Mouse (Mus musculus) limb, embryonic 12.5 days (tissue): ENCODE measurements around the gene Mgat5b. TPM values are rescaled to one million over a fixed set of nuclear protein-coding genes. Genes with fewer than 3 reads are reported as not detected.
"Not testable (repeated sequence)": the region's sequence is repeated elsewhere in the genome, so short reads cannot be mapped to it uniquely, and the experiment has no call there.

Source experiments
- ATAC-seq: fragments of 200-750 bp; cut with Nextera tagmentation; 2 replicates; pipeline ENCODE4 v1.8.0; 2017; ENCODE audit warnings: low read depth, moderate TSS enrichment; ENCODE audit not compliant: insufficient number of reproducible peaks, insufficient read depth, low FRiP score, low TSS enrichment
- H3K27ac ChIP-seq: fragments of 300-500 bp; sonication (generic); 2 replicates; pipeline ENCODE4 v1.5.1; 2016; ENCODE audit warnings: mild to moderate bottlenecking, moderate library complexity
- H3K27me3 ChIP-seq: fragments of 300-500 bp; sonication (generic); 2 replicates; pipeline ENCODE4 v1.6.1; 2016; ENCODE audit warnings: mild to moderate bottlenecking, moderate library complexity
- H3K36me3 ChIP-seq: fragments of 300-500 bp; sonication (generic); 2 replicates; pipeline ENCODE4 v1.6.1; 2016; ENCODE audit warnings: mild to moderate bottlenecking, moderate library complexity
- H3K4me1 ChIP-seq: fragments of 300-500 bp; sonication (generic); replicated peaks from 2 replicates; pipeline ENCODE4 v1.6.1; 2016
- H3K4me2 ChIP-seq: fragments of 300-500 bp; sonication (generic); 2 replicates; pipeline ENCODE4 v1.6.1; 2016; ENCODE audit warnings: mild to moderate bottlenecking, moderate library complexity
- H3K4me3 ChIP-seq: fragments of 300-500 bp; sonication (generic); replicated peaks from 2 replicates; pipeline ENCODE4 v1.5.1; 2016; ENCODE audit warnings: mild to moderate bottlenecking
- H3K9ac ChIP-seq: fragments of 300-500 bp; sonication (generic); replicated peaks from 2 replicates; pipeline ENCODE4 v1.6.1; 2016; ENCODE audit warnings: mild to moderate bottlenecking, moderate library complexity
- H3K9me3 ChIP-seq: fragments of 300-500 bp; sonication (generic); 2 replicates; pipeline ENCODE4 v1.6.1; 2016; ENCODE audit warnings: mild to moderate bottlenecking, moderate library complexity
- WGBS: fragments of 180-500 bp; shearing (Covaris S2); methylation state at CpG from one replicate; pipeline ENCODE4 v1.1.7; 2016; 5-methylcytosine and 5-hydroxymethylcytosine counted together
- polyA plus RNA-seq: library from polyadenylated mRNA; unstranded; fragments of >200 nt; fragmentation: Nextera tagmentation; extraction: Ambion mirVana; gene quantifications from 2 replicates; pipeline ENCODE4 v1.2.1, GENCODE M21; 2016

The Mgat5b gene
- polyA plus RNA-seq, 1 experiment from 2014 or later: 2.0 TPM

DNA sequence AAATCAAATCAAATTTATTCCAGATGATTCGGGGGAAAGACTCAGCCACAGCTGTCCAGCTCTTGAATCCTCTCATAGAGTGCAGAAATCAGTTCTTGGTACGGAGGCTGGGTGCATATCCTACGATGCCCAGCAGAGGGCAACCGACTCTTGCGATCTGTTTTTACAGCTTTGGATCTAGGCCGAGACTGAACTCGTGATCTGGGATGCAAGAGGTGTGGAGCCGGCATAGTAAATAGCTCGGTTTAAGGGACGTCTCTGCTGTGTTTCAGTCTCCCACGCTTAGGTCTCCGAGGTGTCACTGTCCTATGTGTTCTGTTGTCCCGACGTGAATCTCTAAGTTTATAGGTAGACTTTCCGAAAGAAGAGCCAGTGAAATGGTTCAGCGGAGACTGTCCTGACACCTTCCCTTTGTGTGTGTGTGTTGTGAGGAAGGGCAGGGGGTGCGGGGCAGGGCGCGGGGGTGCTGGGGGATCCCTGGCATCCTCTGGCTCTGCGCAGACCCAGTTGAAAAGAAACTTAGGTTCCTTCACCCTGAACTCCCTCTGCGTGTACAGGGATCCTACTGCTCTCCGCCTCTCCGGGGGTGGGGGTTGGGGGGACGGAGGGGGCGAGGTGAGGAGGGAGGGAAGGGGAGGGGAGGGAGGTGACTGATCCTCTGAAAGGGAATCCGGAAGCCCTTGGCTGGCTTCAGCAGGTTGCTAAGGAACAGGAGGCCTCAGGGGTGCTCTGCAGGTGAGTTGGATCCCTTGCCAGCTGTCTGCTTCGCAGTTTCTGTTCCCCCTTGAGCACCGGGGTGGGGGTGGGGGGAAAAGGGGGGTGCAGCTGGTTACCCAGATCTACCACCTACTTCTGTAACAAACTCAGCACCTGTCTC, 33.1 kb upstream of the Mgat5b start:
- H3K9ac ChIP-seq: peak overlapping the region; percentile 40; the same call in 1 of the 2 replicates
- H3K27ac ChIP-seq: no peak overlapping the region

DNA sequence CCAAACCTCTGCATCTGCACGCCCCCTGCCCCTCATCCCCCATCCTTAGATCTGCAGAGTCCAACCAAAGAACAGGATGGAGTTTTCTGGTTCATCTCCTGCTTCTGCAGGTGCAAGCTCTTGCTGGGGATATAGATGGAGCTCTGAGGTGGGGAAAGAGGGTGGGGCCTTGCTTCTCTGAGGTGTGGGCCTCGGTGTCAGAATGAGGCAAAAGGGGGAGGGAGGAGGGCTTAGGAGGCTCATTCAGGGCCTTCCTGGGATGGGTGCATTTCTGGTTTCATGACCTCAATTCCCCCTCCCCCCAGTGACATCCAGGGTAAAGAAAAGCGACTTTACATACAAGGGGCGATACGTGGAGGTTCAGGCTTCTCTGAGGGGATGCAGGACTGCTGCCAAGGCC, 31.5 kb upstream of the Mgat5b start:
- peaks cover 19% of the 10 kb centered on the region for H3K27me3 ChIP-seq
- H3K9me3 ChIP-seq: no peaks in the 10 kb centered on the region
- peaks cover 10% of the 10 kb centered on the region for H3K4me1 ChIP-seq
- no peak overlapping the region for H3K27ac ChIP-seq
- 53% methylated on average over 5 of the region's 5 CpGs for WGBS
- no peak overlapping the region for H3K4me2 ChIP-seq
- no peak for ATAC-seq
- H3K9ac ChIP-seq: no peak overlapping the region
- H3K36me3 ChIP-seq: no peaks in the 10 kb centered on the region
- H3K4me3 ChIP-seq: no peak overlapping the region

More for the DNA sequence above, 33.1 kb upstream of the Mgat5b start:
- Histone ChIP-seq H3K27me3 (peaks cover 19% of the 10 kb centered on the region), H3K4me2 (peak overlapping the region; percentile 51), H3K4me1 (peaks cover 10% of the 10 kb centered on the region), H3K36me3 (no peaks in the 10 kb centered on the region), H3K9me3 (no peaks in the 10 kb centered on the region), H3K4me3 (peak overlapping the region; percentile 27)
- ATAC-seq: peak; percentile 54; the same call in 1 of the 2 replicates
- WGBS: 2% methylated on average over 27 of the region's 28 CpGs

DNA sequence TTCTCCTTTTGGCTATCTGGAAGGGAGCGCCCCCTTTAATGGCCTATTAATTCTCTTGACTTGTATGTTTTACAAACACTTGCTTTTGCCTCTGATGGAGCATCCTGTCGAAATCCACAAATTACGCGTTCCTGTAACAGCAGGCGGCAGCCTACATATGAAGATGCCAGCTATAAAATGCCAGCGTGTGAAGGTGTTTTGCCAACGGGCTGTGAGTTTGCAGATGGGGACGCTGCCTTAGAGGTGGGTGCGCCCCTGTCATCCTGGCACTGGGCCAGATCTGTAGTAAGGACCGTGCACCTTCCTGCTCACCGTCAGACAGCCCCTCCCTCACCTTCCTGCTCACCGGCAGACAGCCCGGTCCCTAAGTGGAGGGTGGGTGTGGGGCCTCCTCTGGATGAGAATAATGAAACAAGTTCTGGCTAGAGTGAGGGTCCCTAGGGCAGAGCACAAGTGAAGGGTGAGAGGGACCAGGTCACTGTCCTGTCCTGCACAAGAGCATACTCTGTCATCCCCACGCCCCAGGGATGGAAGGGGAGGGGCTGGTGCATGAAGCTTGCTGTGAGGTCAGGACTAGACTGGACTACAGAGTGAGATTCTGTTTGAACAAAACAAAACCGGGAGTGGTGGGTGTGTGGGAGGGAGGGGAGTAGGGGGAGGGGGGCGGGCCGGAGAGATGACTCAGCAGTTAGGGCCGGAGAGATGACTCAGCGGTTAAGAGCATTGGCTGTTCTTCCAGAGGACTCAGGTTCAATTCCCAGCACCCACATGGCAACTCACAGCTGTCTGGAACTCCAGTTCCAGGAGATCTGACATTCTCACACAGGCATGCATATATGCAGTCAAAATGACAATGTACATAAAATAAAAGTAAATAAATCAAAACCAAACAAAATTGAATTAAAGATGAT, 24.9 kb upstream of the Mgat5b start:
- WGBS: 53% methylated on average over 19 of the region's 19 CpGs
- no peak; the same call in 1 of the 2 replicates for ATAC-seq
- H3K9me3 ChIP-seq: no peaks in the 10 kb centered on the region
- H3K4me1 ChIP-seq: peaks cover 20% of the 10 kb centered on the region
- H3K27ac ChIP-seq: no peak overlapping the region
- H3K4me3 ChIP-seq: no peak overlapping the region
- H3K9ac ChIP-seq: no peak overlapping the region
- H3K27me3 ChIP-seq: peaks cover 2% of the 10 kb centered on the region; the same call in 1 of the 2 replicates
- H3K4me2 ChIP-seq: peak overlapping the region; percentile 16; the same call in 1 of the 2 replicates
- no peaks in the 10 kb centered on the region for H3K36me3 ChIP-seq

DNA sequence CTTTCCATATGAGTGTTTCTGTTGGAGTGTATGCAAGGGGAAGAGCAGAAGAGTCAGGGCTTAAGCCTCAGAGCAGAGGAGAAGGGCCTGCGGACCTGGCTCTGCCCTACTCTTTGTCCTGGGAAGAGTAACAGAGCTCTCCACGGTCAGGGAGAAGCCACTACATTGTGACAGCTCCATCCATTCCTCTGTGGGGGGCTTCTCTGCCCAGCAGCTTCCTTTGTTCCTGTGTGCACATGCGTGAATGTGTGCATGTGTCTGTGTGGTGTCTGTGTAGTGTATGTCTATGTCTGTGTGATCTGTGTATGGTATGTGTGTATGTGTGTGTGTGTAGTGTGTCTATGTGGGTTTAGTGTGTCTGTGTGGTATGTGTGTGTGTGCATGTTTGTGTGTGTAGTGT, 23.3 kb upstream of the Mgat5b start:
- H3K4me1 ChIP-seq: peaks cover 11% of the 10 kb centered on the region
- 70% methylated on average over 3 of the region's 3 CpGs for WGBS
- H3K9me3 ChIP-seq: no peaks in the 10 kb centered on the region
- H3K4me3 ChIP-seq: no peak overlapping the region
- H3K4me2 ChIP-seq: no peak overlapping the region
- H3K27me3 ChIP-seq: peaks cover 4% of the 10 kb centered on the region; the same call in 1 of the 2 replicates
- no peak overlapping the region for H3K27ac ChIP-seq
- no peak for ATAC-seq
- no peaks in the 10 kb centered on the region for H3K36me3 ChIP-seq
- H3K9ac ChIP-seq: no peak overlapping the region

DNA sequence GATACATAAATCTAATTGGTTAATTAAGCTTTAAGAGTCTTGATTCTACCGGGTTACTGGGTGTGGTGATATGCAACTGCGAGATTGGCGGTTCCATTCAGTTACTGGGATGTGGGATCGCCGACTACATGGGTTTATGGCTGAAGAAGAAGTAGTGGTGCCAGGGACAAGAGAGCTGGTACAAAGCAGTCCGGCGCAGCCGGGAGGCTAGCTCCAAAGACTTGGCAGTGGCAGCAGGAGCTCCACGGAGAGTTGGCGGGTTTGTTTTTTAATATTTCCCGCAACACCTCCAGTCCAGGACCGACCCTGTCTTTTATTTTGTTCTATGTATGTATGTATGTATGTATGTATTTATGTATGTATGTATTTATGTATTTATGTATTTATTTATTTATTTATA, 19.4 kb upstream of the Mgat5b start:
- no peaks in the 10 kb centered on the region for H3K9me3 ChIP-seq
- no peak overlapping the region for H3K27ac ChIP-seq
- 95% methylated on average over 12 of the region's 12 CpGs for WGBS
- no peak overlapping the region for H3K9ac ChIP-seq
- no peaks in the 10 kb centered on the region for H3K36me3 ChIP-seq
- no peak for ATAC-seq
- no peaks in the 10 kb centered on the region for H3K4me1 ChIP-seq
- no peak overlapping the region for H3K4me3 ChIP-seq
- H3K27me3 ChIP-seq: peaks cover 24% of the 10 kb centered on the region
- no peak overlapping the region for H3K4me2 ChIP-seq

DNA sequence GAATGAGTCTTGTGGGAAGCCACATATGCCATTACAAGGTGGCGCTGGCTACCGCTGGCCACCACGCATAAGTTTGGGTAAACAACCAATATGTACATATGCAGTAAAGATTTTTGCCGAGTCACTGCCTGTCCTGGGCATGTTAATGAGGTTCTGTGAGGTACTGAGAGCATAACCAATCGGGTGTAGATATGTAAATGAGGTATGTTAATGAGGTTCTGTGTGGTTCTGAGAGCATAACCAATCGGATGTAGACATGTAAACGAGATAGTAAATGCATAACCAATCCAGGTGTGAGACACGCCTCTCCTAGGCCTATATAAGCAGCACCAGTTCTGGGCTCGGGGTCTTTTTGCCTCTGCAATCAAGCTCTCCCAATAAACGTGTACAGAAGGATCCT, 16.1 kb upstream of the Mgat5b start:
- ATAC-seq, H3K9me3 ChIP-seq, H3K27ac ChIP-seq, H3K4me3 ChIP-seq, H3K36me3 ChIP-seq, H3K9ac ChIP-seq, H3K4me2 ChIP-seq: not testable (repeated sequence)
- Histone ChIP-seq H3K4me1 (peaks cover 13% of the 10 kb centered on the region), H3K27me3 (peaks cover 47% of the 10 kb centered on the region)
- 89% methylated on average over 10 of the region's 10 CpGs for WGBS

DNA sequence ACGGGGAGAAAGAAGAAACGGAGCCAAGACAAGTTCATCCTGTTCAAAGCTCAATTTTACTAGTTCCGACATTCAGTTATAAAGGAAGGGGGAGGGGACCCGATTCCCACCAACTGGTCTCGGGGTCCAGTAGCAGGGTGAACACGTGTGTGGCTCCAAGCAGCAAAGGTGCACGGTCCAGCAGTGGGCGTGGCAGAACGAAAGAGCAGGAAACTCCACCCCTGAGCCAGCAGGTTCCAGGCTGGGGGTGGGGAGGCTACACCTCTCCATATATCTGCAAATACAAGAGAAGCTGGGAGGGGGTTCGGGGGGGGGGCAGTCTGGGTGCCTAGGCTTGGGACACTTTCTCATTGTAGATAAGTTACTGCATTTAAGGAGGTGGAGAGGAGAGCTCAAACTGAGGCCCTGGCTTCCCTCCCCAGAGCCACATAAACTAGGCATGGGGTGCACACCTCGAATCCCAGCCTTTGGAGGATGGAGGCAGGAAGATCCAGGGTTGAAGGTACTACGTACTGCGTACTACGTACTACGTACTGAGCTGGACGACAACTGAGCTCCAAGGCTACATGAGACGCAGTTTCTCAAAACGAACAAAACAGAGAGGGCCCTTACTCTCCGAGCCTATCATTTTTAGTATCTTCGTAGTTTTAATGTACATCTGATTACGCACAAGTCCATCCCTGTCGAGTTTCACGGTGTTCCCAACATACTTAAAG, 12.8 kb upstream of the Mgat5b start:
- WGBS: 4% methylated on average over 23 of the region's 23 CpGs
- no peaks in the 10 kb centered on the region for H3K9me3 ChIP-seq
- H3K4me1 ChIP-seq: peaks cover 13% of the 10 kb centered on the region
- no peak overlapping the region for H3K27ac ChIP-seq
- H3K4me3 ChIP-seq: peak overlapping the region; percentile 24
- H3K36me3 ChIP-seq: no peaks in the 10 kb centered on the region
- peak overlapping the region; percentile 57 for H3K4me2 ChIP-seq
- no peak overlapping the region for H3K9ac ChIP-seq
- peaks cover 44% of the 10 kb centered on the region for H3K27me3 ChIP-seq
- no peak for ATAC-seq

DNA sequence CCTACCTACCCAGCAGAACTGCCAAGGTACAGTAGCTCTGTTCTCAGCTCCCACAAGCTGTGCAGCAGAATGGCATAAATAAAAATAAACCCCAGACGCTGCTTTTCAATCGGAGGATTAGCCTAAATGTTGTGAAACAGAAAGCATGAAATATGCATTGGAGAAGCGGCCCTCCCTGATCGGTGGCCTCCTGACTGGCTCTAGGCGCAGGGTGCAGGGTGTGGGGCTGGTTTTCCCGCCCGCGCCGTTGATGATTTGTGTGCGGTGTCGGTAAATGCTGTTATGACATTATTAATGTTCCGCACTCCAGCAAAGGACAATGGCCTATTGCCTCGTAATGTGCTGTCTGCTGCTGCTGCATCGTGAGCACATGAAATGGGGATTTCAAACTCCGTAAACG, 5.1 kb upstream of the Mgat5b start:
- WGBS: 65% methylated on average over 16 of the region's 16 CpGs
- ATAC-seq: no peak
- Histone ChIP-seq H3K36me3 (no peaks in the 10 kb centered on the region), H3K27ac (no peak overlapping the region), H3K4me2 (no peak overlapping the region), H3K27me3 (peaks cover 31% of the 10 kb centered on the region), H3K9me3 (no peaks in the 10 kb centered on the region), H3K4me1 (peaks cover 5% of the 10 kb centered on the region; the same call in 1 of the 2 replicates), H3K4me3 (no peak overlapping the region), H3K9ac (no peak overlapping the region)

DNA sequence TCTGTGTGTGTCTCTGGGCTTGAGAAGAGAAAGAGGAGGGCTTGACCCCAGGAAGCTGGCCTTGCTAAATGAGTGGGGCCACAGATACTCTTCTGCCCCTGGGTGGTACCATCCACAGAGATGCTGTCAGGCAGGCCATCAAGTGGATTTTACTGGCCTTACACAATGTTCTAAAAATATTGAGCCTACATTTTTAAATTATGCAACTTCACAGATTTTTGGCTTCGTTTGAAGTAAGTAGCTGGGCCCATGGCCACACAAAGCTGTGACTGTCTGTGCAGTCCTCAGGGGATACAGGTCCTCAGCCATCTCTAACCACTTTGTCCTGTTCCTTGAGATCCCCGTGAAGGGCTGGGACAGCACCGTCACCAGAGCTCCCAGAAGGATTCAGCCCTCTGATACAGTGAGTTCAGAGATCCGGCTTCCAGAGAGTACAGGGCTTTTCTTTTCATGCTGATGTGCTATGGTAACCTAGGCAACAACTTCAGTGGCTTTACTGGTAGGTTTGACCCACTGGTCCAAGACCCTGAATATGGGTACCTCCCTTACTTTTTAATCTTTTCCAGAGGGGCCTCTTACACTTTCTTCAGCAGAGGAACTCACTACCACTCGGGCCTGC, 4.3 kb upstream of the Mgat5b start:
- Histone ChIP-seq H3K4me1 (peaks cover 12% of the 10 kb centered on the region), H3K4me2 (no peak overlapping the region), H3K9ac (no peak overlapping the region), H3K4me3 (no peak overlapping the region), H3K27ac (no peak overlapping the region), H3K27me3 (peaks cover 39% of the 10 kb centered on the region), H3K36me3 (no peaks in the 10 kb centered on the region), H3K9me3 (no peaks in the 10 kb centered on the region)
- ATAC-seq: no peak
- WGBS: 70% methylated on average over 5 of the region's 5 CpGs

DNA sequence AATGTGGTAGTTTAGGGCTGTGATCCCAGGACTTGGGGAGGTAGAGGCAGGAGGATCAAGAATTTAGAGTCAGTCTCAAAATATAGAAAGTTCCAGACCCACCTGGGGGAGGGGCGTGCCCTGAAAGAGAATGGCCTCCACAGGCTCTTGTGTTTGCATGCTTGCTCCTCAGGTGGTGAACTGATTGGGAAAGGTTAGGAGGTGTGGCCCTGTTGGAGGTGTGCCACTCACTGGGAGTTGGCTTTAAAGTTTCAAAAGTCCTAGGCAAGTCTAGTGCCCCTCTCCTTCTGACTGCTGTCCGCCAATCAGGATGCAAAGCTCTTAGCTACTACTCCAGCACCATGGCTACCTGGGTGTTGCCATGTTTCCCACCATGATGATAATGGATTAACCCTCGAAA, 3.4 kb upstream of the Mgat5b start:
- Histone ChIP-seq H3K9ac (no peak overlapping the region), H3K4me2 (no peak overlapping the region), H3K9me3 (no peaks in the 10 kb centered on the region), H3K27ac (no peak overlapping the region), H3K4me3 (no peak overlapping the region), H3K36me3 (no peaks in the 10 kb centered on the region), H3K4me1 (peaks cover 14% of the 10 kb centered on the region), H3K27me3 (peaks cover 48% of the 10 kb centered on the region)
- ATAC-seq: no peak
- 90% methylated on average over 3 of the region's 3 CpGs for WGBS
